Mouse (Mus musculus) 3T3-L1 (cell line): ENCODE measurements around the gene Dnah11.

ENCODE experiments used
- DNase-seq: peaks from one replicate; pipeline ENCODE4 v3.0.0-alpha.2; 2015; ENCODE audit warnings: low read depth, low spot score

Dnah11 gene

GRCm38 (mm10) chr12:118094946-118095345 is 103.9 kb downstream of the Dnah11 start:
- no peak for DNase-seq

DNA sequence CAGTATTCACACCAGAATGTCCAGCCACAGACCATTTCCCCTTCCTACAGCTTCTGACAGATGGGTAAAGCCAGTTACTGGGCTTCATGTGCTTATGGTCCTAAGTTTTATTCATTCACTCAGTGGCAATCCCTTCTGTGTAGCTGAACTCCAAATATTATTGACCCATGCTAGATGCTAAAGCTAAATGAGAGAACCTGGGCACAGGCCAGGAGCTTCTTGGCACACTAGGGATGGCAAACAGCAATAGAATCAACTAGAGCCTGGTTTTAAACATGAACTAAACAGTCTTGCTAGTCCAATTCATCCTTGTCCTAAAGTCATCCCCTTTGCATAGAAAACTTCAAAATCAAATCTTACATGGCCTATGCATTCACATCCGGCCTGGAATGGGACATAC is 113.6 kb downstream of the Dnah11 start:
- DNase-seq, result no peak

DNA sequence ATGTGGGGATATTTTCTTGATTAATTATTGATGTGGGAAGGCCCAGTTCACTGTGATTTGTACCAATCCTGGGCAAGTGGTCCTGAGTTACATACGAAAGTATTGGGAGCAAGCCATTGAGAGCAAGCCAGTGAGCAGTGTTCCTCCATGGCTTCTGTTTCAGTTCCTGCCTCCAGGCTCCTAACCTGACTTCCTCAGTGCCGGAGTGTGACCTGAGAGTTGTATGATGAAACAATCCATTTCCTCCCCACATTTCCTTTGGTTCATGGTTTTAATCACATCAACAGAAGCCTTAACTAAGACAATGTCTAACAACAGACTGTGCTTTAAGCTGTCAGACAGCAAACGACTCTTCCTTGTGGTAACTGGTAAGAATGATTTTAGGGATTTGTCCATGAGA is 114.0 kb downstream of the Dnah11 start:
- DNase-seq, result no peak

GRCm38 (mm10) chr12:118084134-118084533 is 114.7 kb downstream of the Dnah11 start:
- DNase-seq, result no peak

- DNase-seq, result no peak
Measured at GRCm38 (mm10) chr12:118080441-118080840, 118.4 kb downstream of the Dnah11 start.

DNA sequence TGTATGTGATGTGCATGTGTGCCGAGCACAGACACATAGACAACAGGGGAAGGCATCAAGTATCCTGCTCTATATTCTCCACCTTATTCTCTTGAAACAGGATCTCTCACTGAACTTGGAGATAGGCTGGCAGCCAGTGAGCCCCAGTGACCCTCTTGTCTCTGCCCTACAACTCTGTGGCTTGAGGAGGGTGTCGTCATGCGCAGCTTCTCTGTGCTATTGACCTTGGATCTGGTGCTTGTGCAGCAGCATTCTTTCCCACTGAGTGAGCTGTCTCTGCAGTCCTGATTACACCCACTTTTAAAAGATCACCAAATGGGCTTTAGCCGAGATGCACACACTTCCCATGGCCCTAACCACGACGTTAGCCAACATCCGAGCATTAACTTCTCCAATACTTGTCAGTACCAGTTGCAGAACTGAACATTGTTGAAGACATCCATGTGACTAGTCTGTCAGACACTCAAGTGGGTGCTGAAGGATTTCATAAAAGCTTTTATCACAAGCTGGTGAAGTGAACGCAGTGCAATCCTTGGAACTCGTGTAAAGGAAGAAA is 120.3 kb downstream of the Dnah11 start:
- DNase-seq, result no peak

DNA sequence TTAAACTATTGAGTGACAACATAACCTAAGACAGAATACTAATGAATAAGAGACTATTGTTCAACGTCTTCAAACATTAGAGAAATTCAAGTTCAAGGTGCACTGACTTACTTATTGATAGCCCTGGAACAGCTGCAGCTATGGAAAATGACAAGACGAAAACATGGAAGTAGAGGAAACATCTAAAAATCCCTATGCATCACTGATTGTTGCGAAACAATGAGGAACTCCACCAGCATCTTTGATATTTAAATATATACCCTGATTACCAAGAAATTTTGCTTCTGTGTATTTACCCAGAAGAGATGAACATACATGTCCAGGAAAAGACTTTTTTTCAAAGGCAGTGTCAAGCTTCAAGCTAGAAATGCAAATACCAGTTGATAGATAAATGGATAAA is 122.0 kb downstream of the Dnah11 start:
- no peak for DNase-seq

DNA sequence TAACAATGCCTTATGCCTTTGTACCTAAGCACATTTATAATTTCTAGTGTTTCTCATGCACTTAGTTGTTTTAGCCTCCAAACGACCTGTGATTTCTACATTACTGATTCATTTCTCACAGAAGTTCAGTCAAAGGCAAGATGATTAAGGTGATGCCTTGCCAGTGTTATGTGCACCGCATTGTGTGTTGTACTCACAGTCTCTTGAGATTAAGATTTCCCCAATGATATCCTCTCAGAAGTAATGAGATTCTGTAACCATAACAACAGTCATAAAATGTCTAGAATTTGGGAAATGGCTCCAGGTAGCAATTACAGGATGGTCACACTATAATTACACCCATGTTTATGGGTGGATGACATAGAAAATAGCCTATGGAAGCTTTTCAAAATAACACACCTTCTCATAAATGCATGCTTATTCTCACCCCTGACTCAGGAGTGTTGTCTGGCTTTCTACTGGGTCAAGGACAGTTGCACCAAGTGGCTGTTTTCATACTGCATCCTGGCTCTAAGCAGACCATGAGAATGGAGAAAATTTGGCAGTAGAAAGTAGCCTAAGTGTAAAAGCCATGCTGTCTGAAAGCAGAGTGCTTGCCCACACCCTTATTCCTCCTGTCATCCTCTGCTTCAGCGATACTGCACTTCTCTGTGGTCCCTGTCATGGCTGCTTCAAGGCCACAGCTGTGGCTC is 126.5 kb downstream of the Dnah11 start:
- DNase-seq, result no peak

GRCm38 (mm10) chr12:118071667-118072066 is 127.2 kb downstream of the Dnah11 start:
- DNase-seq, result no peak

GRCm38 (mm10) chr12:118068785-118069184 is 130.1 kb downstream of the Dnah11 start:
- no peak for DNase-seq

DNA sequence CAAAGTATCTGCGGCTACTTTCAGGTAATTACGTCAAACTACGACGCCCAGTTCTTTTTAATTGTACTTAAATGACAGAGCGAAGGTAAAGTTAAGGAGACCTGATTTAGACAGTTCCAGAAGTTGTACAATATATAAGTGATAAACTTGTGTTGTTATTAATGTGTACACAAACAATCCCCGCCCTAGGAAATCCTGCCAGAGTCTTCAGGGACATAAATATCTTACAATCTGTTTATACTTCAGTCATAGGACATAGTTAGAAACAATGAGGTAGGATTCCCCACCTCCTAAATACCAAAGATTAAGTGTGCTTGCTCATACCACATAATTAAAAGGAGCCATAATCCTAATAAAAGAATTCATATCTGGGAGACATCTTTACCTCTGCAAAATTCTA is 136.5 kb downstream of the Dnah11 start:
- no peak for DNase-seq

DNA sequence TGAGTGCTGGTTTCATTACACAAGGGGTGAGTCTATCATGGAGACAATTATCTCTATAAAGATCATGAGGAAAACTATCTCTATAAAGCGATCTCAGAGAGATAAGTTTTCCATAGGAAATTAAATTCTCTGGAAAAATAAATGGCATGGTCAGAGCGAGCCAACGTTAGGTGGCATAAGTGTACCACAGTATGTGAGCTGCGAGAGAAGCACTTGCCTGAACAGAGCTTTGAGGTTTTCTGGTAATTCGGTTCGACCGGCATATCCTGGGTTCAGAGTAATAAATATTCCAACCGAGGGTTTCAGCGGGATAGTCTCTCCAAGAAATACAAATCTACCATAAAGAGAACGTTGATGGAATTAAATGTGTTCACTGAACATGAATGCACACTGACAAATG is 142.0 kb downstream of the Dnah11 start:
- DNase-seq, result peak; percentile 15

DNA sequence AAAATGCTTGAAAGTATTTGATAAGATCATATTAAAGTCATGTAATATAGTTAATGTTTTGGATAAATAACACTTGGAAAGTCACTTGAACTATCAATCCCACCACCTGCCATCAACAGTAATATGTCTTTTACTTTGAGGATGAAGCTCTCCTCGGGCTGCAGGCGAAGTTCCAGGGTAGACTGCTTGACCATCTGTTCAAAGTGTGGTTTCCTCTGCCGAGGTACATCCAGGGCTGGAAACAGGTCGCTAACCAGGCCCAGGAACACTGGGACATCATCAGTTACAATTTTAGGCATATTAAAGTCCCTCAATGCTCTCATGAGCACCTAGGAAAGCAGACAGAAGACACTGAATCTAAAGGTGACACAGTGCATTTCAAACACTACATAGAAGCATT is 153.5 kb downstream of the Dnah11 start:
- no peak for DNase-seq

DNA sequence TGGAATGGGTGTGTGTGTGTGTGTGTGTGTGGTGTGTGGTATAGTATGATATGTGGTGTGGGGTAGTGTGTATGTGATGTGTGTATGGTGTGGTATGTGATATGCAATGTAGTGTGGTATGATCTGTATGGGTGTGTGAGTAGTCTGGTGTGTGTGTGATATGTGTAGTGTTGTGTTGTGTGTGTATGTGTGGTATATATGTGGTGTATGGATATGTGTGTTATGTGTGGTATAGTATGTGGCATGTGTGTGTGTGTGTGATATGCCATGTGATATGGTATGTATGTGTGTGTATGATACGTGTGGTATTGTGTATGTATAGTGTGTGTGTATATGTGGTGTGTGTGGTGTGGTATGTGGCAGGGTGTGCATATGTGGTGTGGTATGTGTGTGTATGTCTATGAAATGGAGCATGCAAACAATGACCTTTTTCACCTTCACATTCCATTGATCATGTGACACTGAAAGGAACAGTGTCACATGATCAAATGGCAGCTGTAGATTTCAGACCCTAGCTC is 155.7 kb downstream of the Dnah11 start:
- no peak for DNase-seq

- DNase-seq, result no peak
Measured at GRCm38 (mm10) chr12:118042196-118042595, 156.6 kb downstream of the Dnah11 start.

DNA sequence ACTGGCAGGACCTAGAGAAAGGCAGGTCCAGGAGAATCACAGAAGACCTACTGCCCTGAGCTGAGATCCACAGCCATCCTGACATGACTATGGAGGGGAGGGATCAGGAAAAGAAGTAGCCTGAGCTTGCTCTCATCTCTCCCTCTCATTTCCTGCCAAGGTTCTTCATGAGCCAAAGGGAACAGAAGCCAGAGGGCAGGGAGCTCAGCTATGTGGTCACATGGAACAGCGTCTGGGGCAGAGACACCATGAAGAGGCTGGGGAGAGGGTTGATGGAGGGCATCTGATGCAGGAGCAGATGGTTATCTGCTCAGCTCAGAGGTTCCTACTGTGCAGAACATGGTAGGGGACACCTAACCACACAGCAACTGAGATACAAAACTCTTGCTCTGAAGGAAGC is 163.9 kb downstream of the Dnah11 start:
- no peak for DNase-seq

GRCm38 (mm10) chr12:118025771-118026170 is 173.1 kb downstream of the Dnah11 start:
- no peak for DNase-seq

GRCm38 (mm10) chr12:118018936-118019335 is 179.9 kb downstream of the Dnah11 start:
- DNase-seq, result no peak

- no peak for DNase-seq
Measured at GRCm38 (mm10) chr12:118013872-118014271, 185.0 kb downstream of the Dnah11 start.

DNA sequence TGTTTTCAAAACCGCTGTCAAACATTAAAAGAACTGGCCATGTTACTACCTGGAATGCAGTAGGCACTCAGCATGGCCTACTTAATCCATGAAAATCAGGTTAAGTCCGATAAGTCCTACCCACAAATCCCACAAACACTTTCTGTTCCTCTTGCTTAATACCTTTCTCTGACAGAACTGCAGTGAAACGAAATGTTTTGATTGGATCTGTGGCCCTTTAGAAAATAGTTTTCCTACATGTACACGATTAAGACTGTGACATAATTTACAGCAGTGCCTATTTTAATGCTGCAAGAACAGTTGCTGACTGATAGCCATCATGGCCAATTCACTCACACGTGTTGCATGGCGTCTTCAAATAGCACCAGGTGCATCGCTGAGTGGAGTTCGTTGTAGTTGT is 186.9 kb downstream of the Dnah11 start:
- DNase-seq, result no peak

GRCm38 (mm10) chr12:117994938-117995337 is 203.9 kb downstream of the Dnah11 start:
- peak; percentile 29 for DNase-seq

DNA sequence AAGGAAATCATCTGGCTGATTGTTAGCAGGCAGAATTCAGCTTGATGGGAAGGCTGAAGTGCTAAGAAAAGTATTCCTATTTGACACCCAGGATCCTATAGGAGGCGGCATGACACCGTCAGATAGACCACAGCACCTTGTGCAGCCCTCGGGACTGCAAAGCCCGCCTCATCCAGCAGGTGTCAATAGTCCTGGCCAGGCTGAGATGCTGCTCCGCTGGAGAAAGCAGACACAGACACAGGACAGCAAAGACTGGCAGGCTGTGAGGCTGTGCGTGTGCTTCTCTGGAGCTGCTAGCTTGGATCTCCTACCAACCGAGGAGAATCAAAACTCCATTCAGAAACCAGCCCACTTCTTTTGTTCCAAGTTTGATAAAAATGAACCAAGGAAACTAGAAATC is 205.3 kb downstream of the Dnah11 start:
- peak; percentile 74 for DNase-seq

- DNase-seq, result no peak
Measured at GRCm38 (mm10) chr12:117989018-117989828, 209.6 kb downstream of the Dnah11 start.
